1 mouse cellular context compared by ENCODE assay signal in the genomic region with DNA sequence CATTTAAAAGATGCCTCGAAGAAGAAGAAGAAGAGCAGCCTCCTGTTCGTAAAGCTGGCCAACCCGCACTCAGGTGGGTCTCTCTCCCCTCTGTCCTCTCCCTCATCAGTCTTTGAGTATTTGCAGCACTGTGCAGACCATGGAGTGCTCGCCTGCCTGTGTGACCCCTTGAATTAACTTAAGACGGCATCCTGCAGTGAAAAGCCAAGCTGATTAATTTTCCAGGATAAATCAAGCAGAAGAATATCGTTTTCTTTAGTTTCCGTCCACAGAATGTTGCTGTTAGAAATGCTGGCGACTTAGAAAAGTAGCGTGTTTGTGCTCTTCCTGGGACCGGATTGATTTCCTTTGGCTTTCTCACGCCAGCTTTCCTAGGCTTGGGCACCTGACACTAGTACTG.
TF ChIP-seq lines count a peak whose summit lies in the region.

No protein-coding gene starts in this region.

TF ChIP-seq in CH12.LX, 34 proteins besides CTCF, POLR2A, EP300 and RAD21 (continued from another document):
- TF ChIP-seq SIN3A (IDR thresholded peaks at IDR 0.05; ENCODE audit: low read length): no peak
- TF ChIP-seq MXI1 (IDR thresholded peaks at IDR 0.05; ENCODE audit: low read depth, low read length): no peak
- no peak for TF ChIP-seq PAX5 (IDR thresholded peaks at IDR 0.05; ENCODE audit: low read length)
- no peak; the same call in 1 of the 2 replicates for TF ChIP-seq BHLHE40 (IDR thresholded peaks at IDR 0.05; ENCODE audit: low read depth, low read length)
- no peak for TF ChIP-seq RCOR1 (conservative IDR thresholded peaks at IDR 0.05; ENCODE audit: low read depth, low read length)
- no peak for TF ChIP-seq MAZ (IDR thresholded peaks at IDR 0.05; ENCODE audit: low read depth, low read length)
- no peak for TF ChIP-seq ELF1 (IDR thresholded peaks at IDR 0.05; ENCODE audit: low read depth, low read length)
- no peak for TF ChIP-seq HCFC1 (IDR thresholded peaks at IDR 0.05; ENCODE audit: low read depth, low read length)
- no peak for TF ChIP-seq CHD2 (IDR thresholded peaks at IDR 0.05; ENCODE audit: low read length)
- no peak for TF ChIP-seq NRF1 (IDR thresholded peaks at IDR 0.05; ENCODE audit: low read depth, low read length)
- no peak for TF ChIP-seq MEF2A (IDR thresholded peaks at IDR 0.05; ENCODE audit: borderline replicate concordance, low read depth, low read length)
- no peak for TF ChIP-seq POLR2AphosphoS2 (IDR thresholded peaks at IDR 0.05; ENCODE audit: low read depth, low read length)
